Mouse (Mus musculus) small intestine, adult 2 months (tissue): ENCODE measurements around the gene Pramel3.
"Not testable (repeated sequence)": the region's sequence is repeated elsewhere in the genome, so short reads cannot be mapped to it uniquely, and the experiment has no call there.

ENCODE experiments used
- CTCF ChIP-seq: fragments of 200-500 bp; IDR thresholded peaks from 2 replicates; pipeline ENCODE4 v1.5.1; 2012; ENCODE audit warnings: low read depth, mild to moderate bottlenecking, control low read depth, inconsistent platforms, low read length, moderate library complexity, mixed read lengths; ENCODE audit not compliant: insufficient replicate concordance, insufficient read length; ENCODE audit errors: extremely low read depth
- POLR2A ChIP-seq: fragments of 200-500 bp; IDR thresholded peaks from 2 replicates; pipeline ENCODE4 v1.6.1; 2012; ENCODE audit warnings: low read depth, mild to moderate bottlenecking, control low read depth, inconsistent platforms, low read length, moderate library complexity

DNA sequence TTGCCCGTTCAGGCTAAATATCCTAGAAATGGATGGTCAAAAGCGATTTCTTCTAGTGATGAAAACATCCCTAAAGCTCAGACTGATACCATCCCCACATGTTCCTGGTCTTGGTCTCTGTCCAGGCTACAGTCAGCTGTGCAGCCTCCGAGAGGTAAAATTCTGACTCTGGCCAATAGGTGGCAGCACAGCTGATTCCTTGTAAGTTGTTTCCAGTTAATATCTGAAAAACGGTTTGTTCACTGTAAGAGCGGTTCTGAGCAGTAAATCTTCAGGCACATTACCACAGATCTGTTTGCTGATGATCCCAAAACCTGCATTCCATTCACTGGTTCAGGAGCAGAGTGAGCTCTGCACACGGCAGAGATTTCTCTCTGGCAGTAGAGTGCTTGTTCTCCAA lies 58.6 kb downstream of the Pramel3 start:
- not testable (repeated sequence) for TF ChIP-seq CTCF, POLR2A
